Mouse (Mus musculus) yolk sac, embryonic 10.5 days (tissue): Measurements from ENCODE around the gene Egfr.

Experiments used
- DNase-seq: peaks from one replicate; pipeline ENCODE4 v3.0.0-alpha.2; 2017; ENCODE audit warnings: low spot score

Egfr gene

DNA sequence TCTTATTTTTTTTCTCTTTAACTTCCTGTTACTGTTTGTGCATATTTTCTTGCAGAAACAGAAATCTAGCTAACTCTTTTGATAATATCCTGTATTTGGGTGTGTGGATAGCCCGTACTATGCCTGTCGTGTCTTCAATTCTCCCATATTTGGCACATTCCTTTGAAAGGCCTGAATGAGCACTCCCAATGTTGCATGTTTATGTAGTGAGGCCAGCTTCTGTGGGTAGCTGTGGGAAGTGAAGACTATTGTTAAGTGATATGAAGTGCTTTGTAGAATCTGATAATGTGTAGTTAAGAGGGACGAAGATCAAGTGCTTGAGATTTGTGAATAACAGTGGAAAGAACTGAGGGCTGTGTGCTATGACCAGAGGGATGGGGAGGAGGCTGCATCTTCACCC is 77.5 kb downstream of the Egfr start:
- DNase-seq = no peak

DNA sequence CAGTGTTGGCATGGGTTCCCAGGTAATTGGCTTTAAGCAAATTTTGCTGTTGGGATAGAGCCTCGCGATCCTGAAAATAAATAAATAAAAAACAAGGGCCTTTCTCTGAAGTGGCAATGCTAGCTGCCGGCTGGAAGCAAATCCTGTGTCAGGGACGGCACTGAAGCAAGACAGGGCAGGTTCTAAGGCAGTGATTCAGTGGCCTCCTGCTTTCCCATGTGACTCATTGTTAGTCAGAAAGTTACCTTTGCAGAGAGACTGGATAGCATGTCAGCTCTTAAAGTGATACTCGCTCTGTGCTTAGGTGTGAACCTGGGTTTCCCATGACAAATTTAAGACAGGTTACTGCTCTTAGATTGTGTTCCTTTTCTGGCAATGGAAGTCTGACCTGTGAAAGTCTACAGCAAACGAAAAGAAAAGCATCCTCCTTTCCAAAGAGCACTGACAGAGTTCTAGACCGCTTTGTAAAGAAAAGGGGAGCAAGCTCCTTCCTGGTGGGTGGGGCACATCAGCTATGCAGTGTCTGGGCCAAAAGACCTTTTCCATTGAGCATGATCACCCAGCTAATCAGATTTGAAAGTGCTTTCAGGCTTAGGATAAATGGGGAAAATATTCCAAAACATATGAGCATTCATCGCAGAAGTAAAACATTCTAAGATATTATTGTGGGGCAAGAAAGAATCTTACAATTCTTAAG is 78.7 kb downstream of the Egfr start:
- no peak for DNase-seq

DNA sequence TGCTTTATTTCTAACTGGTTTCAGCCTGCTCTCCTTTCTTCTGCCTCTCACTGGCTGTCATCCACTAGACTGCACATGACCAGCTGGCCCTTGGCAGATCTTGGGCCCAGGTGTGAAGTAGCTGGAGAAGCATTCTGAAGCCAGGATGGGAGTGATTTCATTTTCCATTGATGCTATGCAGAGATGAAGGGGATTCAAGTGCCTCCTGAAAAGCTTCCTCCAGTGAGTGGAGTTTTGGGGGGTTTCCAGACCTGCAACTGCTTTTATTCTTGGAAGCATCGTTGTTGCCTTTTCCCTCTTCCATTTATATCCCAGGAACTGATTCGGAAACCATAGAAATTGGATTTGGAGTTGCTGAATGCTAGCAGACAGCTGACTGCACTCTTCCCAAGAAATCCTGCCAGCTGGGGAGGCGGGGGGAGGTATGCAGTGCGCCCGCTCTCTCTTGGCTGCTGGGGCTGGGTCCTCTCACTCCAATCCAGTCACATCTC is 80.0 kb downstream of the Egfr start:
- no peak for DNase-seq

DNA sequence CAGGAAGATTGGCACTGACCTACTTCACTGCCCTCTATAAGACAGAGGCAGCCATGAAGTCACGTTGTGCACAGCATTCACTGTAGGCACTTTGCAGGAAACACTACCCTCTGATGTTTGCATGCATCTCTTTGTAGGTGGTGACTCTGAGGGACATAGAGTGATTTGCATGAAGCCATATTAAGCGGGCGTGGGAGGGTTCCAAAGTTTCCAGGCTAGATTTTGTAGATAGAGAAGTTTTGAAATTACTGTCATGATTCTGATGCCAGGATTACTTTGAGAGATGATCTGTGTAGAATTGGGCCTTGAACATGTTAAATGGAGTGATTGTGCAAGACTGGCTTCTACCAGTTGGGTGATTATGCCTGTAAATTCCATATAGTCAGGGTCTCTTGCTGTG is 86.8 kb downstream of the Egfr start:
- DNase-seq = no peak

DNA sequence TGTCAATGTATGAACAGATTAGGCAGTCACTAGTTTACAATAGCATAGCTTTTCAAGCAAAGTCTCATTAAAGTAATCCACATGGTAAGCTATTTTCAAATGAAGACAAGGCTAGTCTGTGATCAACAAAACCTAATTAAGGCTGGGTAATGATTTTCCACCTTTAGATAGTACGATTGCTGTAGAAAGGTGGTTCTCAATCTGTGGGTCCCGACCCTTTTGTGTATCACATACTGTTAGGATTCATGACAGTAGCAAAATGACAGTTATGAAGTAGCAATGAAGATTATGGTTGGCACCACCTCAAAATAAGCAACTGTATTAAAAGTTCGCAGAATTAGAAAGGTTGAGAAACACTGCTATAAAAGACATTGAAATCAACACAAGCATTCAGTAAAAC is 90.9 kb downstream of the Egfr start:
- no peak for DNase-seq

DNA sequence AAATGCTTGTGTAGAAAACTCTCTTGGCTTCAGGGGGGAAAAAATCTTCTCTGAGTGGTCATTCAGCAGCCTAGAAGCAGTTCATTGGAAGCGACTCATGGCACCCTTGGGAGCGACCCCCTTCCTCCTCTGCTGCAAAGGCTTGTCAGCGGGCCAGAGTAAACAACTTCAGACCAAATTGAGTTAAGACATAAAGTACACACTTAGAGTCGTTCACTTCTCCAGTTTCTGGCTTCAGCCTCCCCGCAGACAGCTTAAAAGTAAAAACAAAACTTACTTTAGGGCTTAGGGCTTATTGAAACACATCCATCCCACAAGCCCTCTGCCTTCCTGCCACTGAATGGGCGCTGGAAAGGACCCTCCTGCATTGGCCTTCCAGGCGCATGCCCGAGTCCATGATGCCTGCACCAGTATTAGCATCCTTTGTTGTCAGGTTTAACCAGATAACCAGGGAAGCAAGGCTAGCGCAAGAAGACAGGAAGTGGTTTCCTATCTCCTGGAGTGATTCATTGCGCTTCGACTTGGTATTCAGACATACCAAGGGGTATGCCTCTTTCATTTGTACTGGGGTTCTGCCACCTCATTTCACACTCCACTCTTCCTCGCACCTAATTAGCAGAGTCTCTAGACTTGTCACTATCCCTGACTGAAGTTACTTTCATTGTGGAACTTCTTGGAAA is 92.0 kb downstream of the Egfr start:
- DNase-seq = no peak

DNA sequence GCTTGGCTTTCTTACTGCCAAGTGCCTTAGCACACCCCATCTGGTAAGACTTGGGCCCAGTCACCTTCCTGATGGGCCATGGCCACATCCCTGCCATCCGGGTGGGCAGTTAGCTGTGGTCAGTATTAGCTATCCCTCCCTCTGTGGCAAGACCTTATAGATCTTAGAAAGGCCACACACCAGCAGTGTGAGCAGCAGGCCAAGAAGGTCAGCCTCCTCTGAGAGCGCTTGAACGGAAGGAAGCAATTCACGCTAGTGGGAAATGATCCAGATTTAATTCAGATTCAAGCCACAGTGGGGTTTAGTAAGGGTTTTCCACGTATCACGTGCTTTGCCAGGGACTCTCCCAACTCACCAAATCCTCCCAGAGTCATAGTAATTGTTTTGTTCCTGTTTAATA is 96.9 kb downstream of the Egfr start:
- no peak for DNase-seq

DNA sequence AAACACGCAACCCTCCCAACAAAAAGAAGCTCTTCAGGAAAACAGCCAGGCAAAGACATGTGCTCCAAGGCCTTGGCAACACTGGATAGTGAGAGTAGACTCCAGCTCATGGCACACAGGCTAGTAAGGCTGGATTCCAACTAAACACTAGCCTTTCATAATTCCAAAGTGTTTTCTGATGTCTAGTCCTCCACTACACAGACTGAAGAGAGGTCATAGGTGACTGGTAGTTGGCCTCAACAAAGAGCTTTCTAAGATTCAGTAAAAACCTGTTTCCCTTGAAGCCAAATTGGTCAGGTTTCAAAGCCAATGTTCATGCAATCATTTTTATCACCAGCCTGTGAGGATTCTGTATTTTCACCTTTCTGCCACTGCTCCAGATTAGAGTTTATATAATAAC is 99.4 kb downstream of the Egfr start:
- no peak for DNase-seq

DNA sequence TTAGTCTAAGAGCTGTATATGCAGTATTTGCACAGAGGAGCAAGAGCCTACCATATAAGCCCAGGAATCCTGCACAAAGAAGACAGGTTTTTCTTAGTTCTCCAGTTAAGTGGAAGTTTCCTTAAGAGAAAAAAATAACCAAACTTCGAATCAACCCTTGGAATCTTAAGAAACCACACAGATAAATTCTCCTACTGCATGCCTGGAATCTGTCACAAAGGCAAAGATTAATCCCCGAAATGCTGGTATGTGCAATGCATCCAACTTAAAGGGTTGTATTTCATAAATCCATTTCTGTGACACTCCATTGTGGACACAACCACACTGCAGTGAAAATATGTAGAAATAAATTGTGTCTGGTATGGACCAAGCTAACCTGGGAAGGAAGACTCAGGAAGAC is 102.1 kb downstream of the Egfr start:
- no peak for DNase-seq

DNA sequence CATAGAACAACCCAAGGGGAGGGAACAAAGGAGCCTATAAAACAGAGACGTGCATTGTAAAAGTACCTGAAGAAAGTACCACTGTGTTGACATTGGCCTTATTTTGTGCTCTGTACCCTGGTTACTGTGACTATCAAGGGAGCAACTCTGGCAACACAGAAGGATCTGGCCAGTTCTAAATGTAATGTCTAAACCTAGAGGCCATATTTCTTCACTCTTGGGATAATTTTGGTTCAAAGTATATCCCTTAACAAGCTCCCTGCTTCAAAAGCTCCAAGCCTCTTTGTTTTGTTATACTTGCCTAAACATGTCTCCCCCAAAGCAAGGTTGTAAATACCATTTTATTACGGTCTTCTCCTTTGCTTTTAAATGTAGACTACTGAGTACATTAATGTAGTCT is 105.3 kb downstream of the Egfr start:
- no peak for DNase-seq

DNA sequence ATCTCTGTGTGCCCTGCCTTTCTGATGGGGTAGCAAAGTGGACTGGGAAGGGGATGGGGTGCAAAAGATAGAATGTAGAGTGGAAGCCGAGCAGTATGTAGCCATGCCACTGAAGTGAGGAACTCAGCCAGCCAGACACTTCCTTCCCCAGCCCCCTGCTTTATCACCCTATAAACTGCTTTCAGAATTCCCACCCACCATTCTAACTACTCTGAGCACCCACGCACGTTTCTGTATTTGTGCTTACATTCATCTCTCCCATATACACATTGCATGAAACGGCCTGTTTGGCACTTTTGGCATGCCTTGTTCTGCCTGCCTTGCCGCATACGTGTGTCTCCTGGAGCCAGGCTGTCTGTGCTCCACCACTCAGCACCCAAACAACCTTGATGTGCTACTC is 109.0 kb downstream of the Egfr start:
- DNase-seq = no peak

DNA sequence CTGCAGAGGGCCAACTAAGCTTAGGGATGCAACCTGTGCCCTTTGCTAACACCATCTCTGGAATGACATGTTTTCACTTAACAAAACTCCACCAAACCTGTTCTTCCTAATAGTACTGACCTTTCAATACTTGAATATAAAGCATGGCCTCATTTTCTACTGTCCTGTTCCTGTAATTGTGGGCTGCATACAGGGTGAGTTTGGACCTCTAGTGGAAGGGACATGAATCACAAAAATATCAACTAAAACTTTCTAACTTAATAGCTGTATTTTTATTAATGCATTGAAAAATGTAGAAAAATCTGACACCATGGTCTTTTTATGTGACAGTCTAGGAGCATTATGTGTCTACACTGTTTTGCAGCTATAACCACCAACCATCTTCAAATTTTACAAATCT is 111.5 kb downstream of the Egfr start:
- no peak for DNase-seq

DNA sequence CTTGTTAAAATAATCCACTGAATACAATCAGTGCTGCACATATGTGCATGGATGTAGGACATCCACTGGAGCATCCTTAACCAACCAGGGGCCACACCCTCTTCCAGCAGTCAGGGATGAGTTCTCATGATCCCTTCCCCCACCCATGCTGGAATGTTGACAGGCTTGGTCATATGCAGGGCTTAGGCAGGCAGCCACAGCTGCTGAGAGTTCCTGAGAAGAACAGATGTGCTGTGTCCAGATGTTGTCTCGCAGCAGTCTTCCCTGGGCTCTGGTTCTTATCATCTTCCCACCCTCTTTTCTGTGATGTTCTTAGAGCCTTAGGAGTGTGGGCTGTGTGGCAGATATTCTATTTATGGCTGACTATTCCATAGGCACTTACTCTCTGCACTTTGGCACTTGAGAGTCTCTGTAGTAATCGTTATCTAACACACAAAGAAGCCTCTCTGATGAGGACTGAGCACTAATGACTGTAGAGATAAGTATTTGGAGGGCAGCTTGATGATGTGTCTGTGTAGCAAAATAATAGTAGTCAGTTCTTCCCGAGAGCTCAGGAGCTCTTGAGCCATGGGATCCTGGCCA is 113.1 kb downstream of the Egfr start:
- DNase-seq = peak; percentile 54

DNA sequence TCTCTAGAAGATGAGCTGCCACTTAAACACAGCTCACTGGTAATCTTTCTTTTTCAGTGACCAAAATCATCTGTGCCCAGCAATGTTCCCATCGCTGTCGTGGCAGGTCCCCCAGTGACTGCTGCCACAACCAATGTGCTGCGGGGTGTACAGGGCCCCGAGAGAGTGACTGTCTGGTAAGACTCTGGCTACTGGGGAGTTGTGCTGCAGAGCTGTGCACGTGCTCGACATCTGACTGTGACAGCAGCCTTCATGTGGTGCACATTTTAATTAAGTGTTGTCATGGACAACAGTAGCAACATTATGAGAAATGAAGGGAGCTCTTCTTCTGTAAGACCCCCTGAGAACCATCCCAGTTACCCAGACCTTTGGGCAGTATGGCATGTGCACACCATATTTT is 116.0 kb downstream of the Egfr start:
- DNase-seq = no peak

DNA sequence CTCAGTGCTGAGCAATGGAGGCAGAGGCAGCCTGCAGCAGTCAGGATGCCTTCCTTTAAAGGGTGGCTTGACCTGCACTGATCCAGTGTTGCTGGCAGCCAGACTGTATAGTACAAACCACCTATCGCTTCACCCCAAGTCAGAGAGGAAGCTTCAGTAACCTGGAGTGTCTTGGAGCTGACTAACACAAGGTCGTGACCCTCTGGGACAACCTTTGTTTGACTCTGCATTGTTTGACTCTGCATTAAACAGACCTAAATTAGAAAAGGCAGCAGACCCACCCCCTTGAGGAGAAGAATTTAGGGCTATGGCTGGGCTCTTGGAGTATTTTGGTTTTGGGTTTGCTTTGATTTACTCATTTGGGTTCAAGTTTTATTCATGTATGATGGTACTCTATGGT is 117.5 kb downstream of the Egfr start:
- no peak for DNase-seq

DNA sequence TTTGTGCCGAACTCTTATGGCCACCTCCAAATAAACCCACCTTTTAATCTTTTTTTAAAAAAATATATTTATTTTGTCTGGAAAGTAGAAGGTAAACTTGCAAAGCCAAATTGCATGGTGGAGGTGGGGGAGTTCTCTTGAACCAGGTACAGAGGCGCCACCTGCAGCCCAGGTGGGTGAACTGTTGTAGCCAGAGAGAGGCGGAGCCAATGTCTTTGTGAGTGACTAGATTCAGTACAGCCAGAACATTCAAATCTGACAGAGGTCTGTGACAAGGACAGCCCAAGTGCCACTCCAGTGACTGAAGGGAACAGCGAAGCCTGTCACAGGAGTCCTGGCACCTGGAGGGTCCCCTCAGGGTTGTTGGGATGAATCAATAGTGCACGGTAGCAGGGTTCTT is 119.1 kb downstream of the Egfr start:
- DNase-seq = peak; percentile 21

DNA sequence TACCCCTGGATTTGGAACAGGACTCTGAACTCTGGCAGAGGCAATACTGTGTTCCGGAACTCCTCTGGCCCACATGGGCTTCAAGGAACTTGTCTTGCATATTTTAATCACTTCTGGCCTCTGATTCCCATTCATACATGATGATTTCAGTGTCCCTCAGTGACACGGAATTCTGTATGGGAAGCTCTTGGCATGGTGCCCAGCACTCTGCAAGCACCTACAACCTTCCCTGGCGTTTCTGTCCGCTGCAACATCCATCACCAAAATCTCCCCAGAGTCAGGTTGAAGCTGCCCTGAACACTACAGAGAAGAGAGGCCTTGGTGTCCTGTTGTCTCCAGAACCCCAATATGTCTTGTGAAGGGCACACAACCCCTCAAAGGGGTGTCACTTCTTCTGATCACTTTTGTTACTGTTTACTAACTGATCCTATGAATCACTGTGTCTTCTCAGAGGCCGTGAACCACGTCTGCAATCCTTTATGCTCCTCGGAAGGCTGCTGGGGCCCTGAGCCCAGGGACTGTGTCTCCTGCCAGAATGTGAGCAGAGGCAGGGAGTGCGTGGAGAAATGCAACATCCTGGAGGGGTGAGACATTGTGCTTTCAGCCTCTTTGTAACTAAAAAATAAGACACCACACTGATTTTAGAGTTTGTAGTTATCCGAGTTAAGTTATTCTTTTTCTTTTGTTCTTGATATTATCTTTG is 125.8 kb downstream of the Egfr start:
- no peak for DNase-seq

DNA sequence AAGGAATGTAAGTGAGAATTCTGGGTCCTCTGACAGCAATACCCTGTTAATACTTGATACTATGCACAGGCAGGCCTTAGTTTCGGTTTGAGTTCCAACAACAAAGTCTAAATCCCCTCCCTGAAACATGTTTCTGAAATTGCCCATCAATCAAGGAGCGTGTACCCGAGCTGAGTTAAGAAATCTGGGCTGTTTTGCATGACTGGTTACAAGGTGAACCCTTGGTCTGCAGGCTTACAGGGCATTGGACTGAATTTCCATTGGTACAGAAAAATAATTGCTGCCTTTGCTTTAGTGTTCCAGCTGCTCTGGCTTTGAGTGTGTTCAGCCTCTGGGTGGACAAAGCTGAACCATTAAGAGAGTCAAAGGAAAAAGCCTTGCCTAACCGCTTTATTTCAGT is 129.9 kb downstream of the Egfr start:
- no peak for DNase-seq

DNA sequence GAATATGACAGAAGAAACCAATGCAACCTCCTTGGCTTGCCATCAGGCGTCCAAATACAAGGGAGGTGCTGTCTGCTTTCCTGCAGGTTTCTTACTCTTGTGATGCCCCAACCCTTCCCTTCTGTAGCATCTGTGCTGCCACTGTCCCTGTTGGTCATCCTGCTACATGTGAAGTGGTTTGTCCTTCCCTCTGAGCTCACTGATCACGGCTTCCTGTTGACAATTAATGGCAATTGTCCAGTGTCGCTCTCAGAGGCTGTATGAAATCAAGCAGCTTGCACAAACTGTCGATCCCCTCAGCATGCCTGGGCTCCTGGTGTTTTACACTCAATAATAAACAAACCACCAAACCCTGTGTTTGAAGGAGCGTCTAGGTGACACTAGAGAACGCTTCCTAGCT is 134.1 kb downstream of the Egfr start:
- DNase-seq = no peak

DNA sequence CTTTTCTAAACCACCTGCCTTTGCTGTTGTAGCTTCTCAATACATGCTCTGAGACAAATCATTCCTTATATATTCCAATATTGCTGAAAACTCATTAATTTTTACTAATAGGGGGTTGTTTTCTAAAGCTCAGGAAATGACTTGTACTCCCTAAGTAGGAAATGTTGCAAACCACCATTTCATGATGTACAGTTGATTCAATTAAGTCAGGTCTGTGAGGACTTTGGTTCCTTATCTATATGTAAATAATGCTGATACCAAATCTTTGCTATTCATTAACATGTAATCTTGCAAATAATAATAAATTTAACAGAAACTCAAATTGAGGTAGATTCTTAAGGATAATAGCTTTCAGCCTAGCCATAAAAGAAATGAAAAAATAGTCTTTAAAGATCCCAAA is 136.1 kb downstream of the Egfr start:
- no peak for DNase-seq

DNA sequence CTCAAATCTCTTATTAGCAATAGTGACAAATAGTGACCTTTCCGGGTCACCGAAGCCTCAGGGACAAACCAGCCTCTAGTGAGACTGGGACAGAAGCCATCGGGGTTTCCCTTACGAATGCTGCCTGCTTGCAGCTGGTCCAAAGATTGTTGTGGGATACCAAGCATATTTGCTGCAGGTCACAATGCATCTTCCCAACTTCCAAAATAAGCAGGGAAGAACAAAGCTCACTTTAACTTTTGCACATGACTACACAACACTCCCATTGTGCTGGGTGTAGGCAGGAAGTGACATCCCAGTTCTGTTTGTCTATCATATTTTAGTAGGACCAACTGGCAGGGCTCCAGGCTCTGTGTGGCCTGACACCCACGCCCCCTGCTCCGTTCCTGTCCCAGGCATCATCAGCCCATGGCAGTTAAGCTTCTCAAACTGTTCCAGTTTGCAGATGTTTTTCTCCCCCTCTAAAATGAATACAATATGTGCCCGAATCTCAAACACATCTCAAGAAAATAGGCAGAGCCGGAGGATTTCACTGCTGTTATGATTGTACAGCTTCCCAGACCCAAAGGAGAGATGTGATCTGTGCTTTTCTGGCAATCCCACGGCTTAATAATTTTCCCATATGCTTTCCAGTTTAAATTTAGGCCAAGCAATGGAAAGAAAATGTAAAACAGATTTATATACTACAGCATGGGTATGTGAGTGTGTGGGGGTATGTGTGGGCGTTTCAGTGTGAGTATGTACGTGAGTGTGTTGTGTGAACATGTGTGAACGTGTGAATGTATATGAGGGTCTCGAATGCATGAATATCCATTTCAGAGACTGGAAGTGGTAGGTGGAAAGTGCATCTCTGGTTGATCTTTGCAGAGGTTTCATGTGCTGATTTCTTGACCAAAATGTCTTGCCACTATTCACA is 143.7 kb downstream of the Egfr start:
- no peak for DNase-seq

DNA sequence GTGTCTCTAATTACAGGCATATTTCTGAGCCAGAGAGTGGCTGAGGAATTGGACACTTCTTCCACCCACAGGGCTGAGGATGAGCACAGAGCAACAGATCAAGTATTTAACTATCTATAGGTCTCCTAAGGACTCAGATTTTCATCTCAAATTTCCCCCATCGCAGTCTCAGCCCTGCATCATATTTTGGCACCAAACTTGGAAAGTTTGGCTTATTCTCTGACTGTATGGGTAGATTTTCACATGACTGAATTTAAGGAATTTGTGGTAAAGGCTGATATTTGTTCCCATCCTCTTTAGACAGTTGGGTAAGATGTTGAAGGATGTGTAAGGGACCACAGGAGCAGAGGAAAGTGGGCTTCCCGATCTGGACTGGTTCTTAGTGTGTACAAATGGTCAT is 145.7 kb downstream of the Egfr start:
- DNase-seq = no peak
